Mouse (Mus musculus) gastrocnemius, adult 8-10 months (tissue): ENCODE data around the gene Higd1c. TPM values are rescaled to one million over a fixed set of nuclear protein-coding genes. Genes with fewer than 3 reads are reported as not detected.
"Not testable (repeated sequence)": the region's sequence is repeated elsewhere in the genome, so short reads cannot be mapped to it uniquely, and the experiment has no call there.

Experiments used
- DNase-seq, 2 experiments: peaks; one replicate each; pipeline ENCODE4 v3.0.0; 2022; ENCODE audit warnings: low spot score in 2 of 2
- total RNA-seq, 4 experiments: library from RNA; stranded (reverse); gene quantifications; 2 replicates each; pipeline ENCODE4 v1.2.4; 2022

The Higd1c gene
- not detected for total RNA-seq

- DNase-seq = no peak
These were observed at the start of gene Higd1c for GRCm38 (mm10) chr15:100364242-100364641. Gene Higd1c, plus strand, starts transcription at chr15:100364542.

- not testable (repeated sequence) for DNase-seq
These were observed 46.2 kb upstream of the Higd1c start for GRCm38 (mm10) chr15:100318014-100318671.

- DNase-seq = no peak
These were observed 44.5 kb upstream of the Higd1c start for GRCm38 (mm10) chr15:100319884-100320283.

GRCm38 (mm10) chr15:100320295-100320905, 43.9 kb upstream of the Higd1c start:
- no peak for DNase-seq

GRCm38 (mm10) chr15:100321134-100321533, 43.2 kb upstream of the Higd1c start:
- peak in 1 of 2 experiments; percentile 51 for DNase-seq

GRCm38 (mm10) chr15:100324021-100324591, 40.2 kb upstream of the Higd1c start:
- no peak for DNase-seq

- no peak for DNase-seq
These were observed 39.1 kb upstream of the Higd1c start for GRCm38 (mm10) chr15:100325235-100325634.

GRCm38 (mm10) chr15:100328089-100328488, 36.3 kb upstream of the Higd1c start:
- not testable (repeated sequence) for DNase-seq

- not testable (repeated sequence) for DNase-seq
These were observed 35.0 kb upstream of the Higd1c start for GRCm38 (mm10) chr15:100329336-100329735.

GRCm38 (mm10) chr15:100330739-100331138, 33.6 kb upstream of the Higd1c start:
- no peak for DNase-seq

GRCm38 (mm10) chr15:100332077-100332961, 32.0 kb upstream of the Higd1c start:
- DNase-seq = not testable (repeated sequence)

GRCm38 (mm10) chr15:100334629-100335028, 29.7 kb upstream of the Higd1c start, which contains the start of gene Mettl7a3:
Gene Mettl7a3, plus strand, starts transcription at chr15:100334929.
- DNase-seq = no peak

- not testable (repeated sequence) for DNase-seq
These were observed 27.0 kb upstream of the Higd1c start for GRCm38 (mm10) chr15:100337328-100337727.

GRCm38 (mm10) chr15:100337847-100338246, 26.5 kb upstream of the Higd1c start:
- peak; percentile 43 to 52 for DNase-seq

GRCm38 (mm10) chr15:100341314-100341980, 22.9 kb upstream of the Higd1c start:
- not testable (repeated sequence) for DNase-seq

- DNase-seq = no peak
These were observed 18.9 kb upstream of the Higd1c start for GRCm38 (mm10) chr15:100345484-100345883.

- DNase-seq = no peak
These were observed 17.6 kb upstream of the Higd1c start for GRCm38 (mm10) chr15:100346761-100347160.

- no peak for DNase-seq
These were observed 14.8 kb upstream of the Higd1c start for GRCm38 (mm10) chr15:100349496-100349895.

GRCm38 (mm10) chr15:100351501-100352060, 12.8 kb upstream of the Higd1c start:
- DNase-seq = no peak

- DNase-seq = no peak
These were observed 11.6 kb upstream of the Higd1c start, which contains the start of the genes Methig1 and Mettl7a2 for GRCm38 (mm10) chr15:100352711-100353250. Gene Methig1, plus strand, starts transcription at chr15:100353149. Gene Mettl7a2, plus strand, starts transcription at chr15:100353200.
